Mouse (Mus musculus) liver, adult 2 months (tissue): ENCODE data around the gene Ctrc.

Experiments used
- CTCF ChIP-seq: fragments of 200-500 bp; IDR thresholded peaks from 2 replicates; pipeline ENCODE4 v1.5.1; 2011; ENCODE audit warnings: low read depth, low read length, control low read depth
- POLR2A ChIP-seq: fragments of 200-500 bp; IDR thresholded peaks from 2 replicates; pipeline ENCODE4 v1.6.1; 2011; ENCODE audit warnings: low read length, control low read depth; ENCODE audit not compliant: insufficient read depth; ENCODE audit errors: extremely low read depth

DNA sequence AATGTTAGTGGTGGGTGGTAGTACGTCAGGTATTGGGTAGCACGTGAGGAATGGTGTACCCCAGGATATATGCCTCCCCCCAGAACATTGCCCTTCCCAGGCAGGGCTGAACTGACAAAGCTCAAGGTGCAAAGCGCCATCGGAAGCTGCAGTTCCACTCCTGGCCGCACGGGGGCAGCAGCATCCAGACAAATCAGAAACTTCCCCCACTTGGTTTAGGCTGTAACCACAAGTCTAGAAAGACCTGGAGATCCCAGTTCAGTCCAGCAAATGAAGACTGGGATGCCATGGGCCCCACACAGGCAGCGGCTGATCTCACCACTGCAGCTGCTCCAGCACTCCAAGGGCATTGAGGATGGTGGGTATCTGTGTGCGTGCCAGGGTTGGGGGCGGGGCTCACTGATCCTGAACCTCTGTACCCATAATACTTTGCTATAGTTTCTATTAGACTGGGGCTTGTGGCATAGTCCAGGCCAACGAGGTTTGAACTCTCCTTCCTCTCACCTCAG is 11.3 kb upstream of the Ctrc start:
- TF ChIP-seq POLR2A, result no peak
- TF ChIP-seq CTCF, result peak; percentile 97
